In genomic region chr14:74871220-74871619, GRCm38 (mm10) we compare ENCODE assay signal across 9 mouse cellular contexts.
A peak's percentile ranks its signal among the peaks of the same experiment; 100 is the strongest.
DNase-seq lines count a peak whose midpoint lies in the region; ATAC-seq lines count a peak whose summit lies in the region.
"Had no signal": no experiment of that assay in that cellular context is flagged by ENCODE, and none has a peak within 500 bp of the region (broad histone marks: within the 10 kb centered on the region; RNA-seq: fewer than 3 reads in every experiment).

No protein-coding gene starts in this region.

- H3K36me3 ChIP-seq in forebrain, embryonic 14.5 days (ENCODE audit: control insufficient read depth, insufficient read depth, low read length): no peaks in the 10 kb centered on the region
- no peaks in the 10 kb centered on the region for H3K36me3 ChIP-seq in forebrain, embryonic 15.5 days

- H3K4me3 ChIP-seq in forebrain, embryonic 14.5 days (ENCODE audit: low read depth, low read length): no peak overlapping the region
- H3K4me3 ChIP-seq in forebrain, embryonic 15.5 days: no peak overlapping the region

- WGBS in forebrain, embryonic 14.5 days: 72% methylated on average over 4 of the region's 4 CpGs
- 71% methylated on average over 4 of the region's 4 CpGs for WGBS in forebrain, embryonic 15.5 days

- DNase-seq in adrenal gland, adult (ENCODE audit: inconsistent age in 2 of 2, low spot score in 1 of 2): peak; percentile 64 to 69
- no peak for DNase-seq in adrenal gland, postnatal 4 days (ENCODE audit: low spot score in 2 of 2)
- DNase-seq in brain, adult 2 months (ENCODE audit: low read depth, low spot score): peak; percentile 53
- peak; percentile 27 to 39 for DNase-seq in heart, postnatal 14 days
- DNase-seq in lung, adult 18-20 months: peak; percentile 86 to 89
- no peak for DNase-seq in right cerebral cortex, postnatal 25 days
- no peak for DNase-seq in forebrain, embryonic 14.5 days (ENCODE audit: low spot score)

- H3K4me2 ChIP-seq in forebrain, embryonic 14.5 days (ENCODE audit: low read length): no peak overlapping the region
- H3K4me2 ChIP-seq in forebrain, embryonic 15.5 days (replicated peaks): no peak overlapping the region
- H3K4me2 ChIP-seq: midbrain, embryonic 11.5 days had no signal

- H3K27me3 ChIP-seq in forebrain, embryonic 14.5 days (replicated peaks; ENCODE audit: control insufficient read depth, insufficient read depth, low read length): no peaks in the 10 kb centered on the region
- H3K27me3 ChIP-seq in forebrain, embryonic 15.5 days: no peaks in the 10 kb centered on the region

- intact Hi-C loops in heart, postnatal 14 days (cut with DNase I): no loop called here

- peaks cover 2% of the 10 kb centered on the region; the same call in 1 of the 2 replicates for H3K4me1 ChIP-seq in forebrain, embryonic 14.5 days (ENCODE audit: control insufficient read depth, insufficient read depth, low read length)
- peaks cover 14% of the 10 kb centered on the region for H3K4me1 ChIP-seq in forebrain, embryonic 15.5 days

- no peak overlapping the region for H3K27ac ChIP-seq in forebrain, embryonic 14.5 days (ENCODE audit: low read depth, low read length)
- H3K27ac ChIP-seq in forebrain, embryonic 15.5 days (replicated peaks): no peak overlapping the region

- no peak overlapping the region for H3K9ac ChIP-seq in forebrain, embryonic 14.5 days (ENCODE audit: low read length)
- H3K9ac ChIP-seq in forebrain, embryonic 15.5 days (replicated peaks): no peak overlapping the region

- no peaks in the 10 kb centered on the region for H3K9me3 ChIP-seq in forebrain, embryonic 14.5 days (replicated peaks; ENCODE audit: control insufficient read depth, low read length)
- H3K9me3 ChIP-seq in forebrain, embryonic 15.5 days: no peaks in the 10 kb centered on the region

- no peak for ATAC-seq in forebrain, embryonic 14.5 days
- ATAC-seq in forebrain, embryonic 15.5 days (replicated peaks): no peak

Comparison
In these comparisons a context has a peak if more than half of its experiments do, and no peak if none do; other contexts are left out.
1. DNase-seq: peak in adrenal gland, adult (2 of 2), brain, adult 2 months (single experiment), heart, postnatal 14 days (2 of 2) and lung, adult 18-20 months (2 of 2); none in adrenal gland, postnatal 4 days (0 of 2), right cerebral cortex, postnatal 25 days (single experiment) and forebrain, embryonic 14.5 days (single experiment).